Mouse (Mus musculus) NIH3T3 (cell line): Measurements from ENCODE around the gene Maneal.

Experiments used
- DNase-seq: peaks from one replicate; pipeline ENCODE4 v3.0.0-alpha.2; 2012; ENCODE audit warnings: low read depth

The Maneal gene

GRCm38 (mm10) chr4:124861283-124862188 lies at the start of gene Maneal:
Gene Maneal, minus strand, starts transcription at chr4:124862171.
- DNase-seq, result no peak

- no peak for DNase-seq
Measured at GRCm38 (mm10) chr4:124905971-124906822, 44.2 kb upstream of the Maneal start.

GRCm38 (mm10) chr4:124905417-124905816 lies 43.4 kb upstream of the Maneal start:
- peak; percentile 70 for DNase-seq

- no peak for DNase-seq
Measured at GRCm38 (mm10) chr4:124899906-124900305, 37.9 kb upstream of the Maneal start.

- no peak for DNase-seq
Measured at GRCm38 (mm10) chr4:124898428-124898827, 36.5 kb upstream of the Maneal start.

- DNase-seq, result no peak
Measured at GRCm38 (mm10) chr4:124894508-124895428, 32.8 kb upstream of the Maneal start.

- no peak for DNase-seq
Measured at GRCm38 (mm10) chr4:124893769-124894168, 31.8 kb upstream of the Maneal start.

GRCm38 (mm10) chr4:124890831-124891230 lies 28.9 kb upstream of the Maneal start:
- peak; percentile 69 for DNase-seq

- DNase-seq, result peak; percentile 87
Measured at GRCm38 (mm10) chr4:124889935-124890334, 28.0 kb upstream of the Maneal start.

GRCm38 (mm10) chr4:124888702-124889101 lies 26.7 kb upstream of the Maneal start:
- DNase-seq, result peak; percentile 22

GRCm38 (mm10) chr4:124882151-124882729 lies 20.3 kb upstream of the Maneal start:
- no peak for DNase-seq

GRCm38 (mm10) chr4:124881341-124881908 lies 19.5 kb upstream of the Maneal start:
- DNase-seq, result no peak

- no peak for DNase-seq
Measured at GRCm38 (mm10) chr4:124880599-124880998, 18.6 kb upstream of the Maneal start, which contains the start of gene Epha10. Gene Epha10, plus strand, starts transcription at chr4:124880899.

GRCm38 (mm10) chr4:124872719-124873118 lies 10.7 kb upstream of the Maneal start:
- peak; percentile 40 for DNase-seq

GRCm38 (mm10) chr4:124860446-124860845 lies 1.5 kb downstream of the Maneal start:
- DNase-seq, result peak; percentile 86

- DNase-seq, result peak; percentile 28
Measured at GRCm38 (mm10) chr4:124858370-124858769, 3.6 kb downstream of the Maneal start.

- no peak for DNase-seq
Measured at GRCm38 (mm10) chr4:124856294-124856693, 5.7 kb downstream of the Maneal start.

- DNase-seq, result peak; percentile 87
Measured at GRCm38 (mm10) chr4:124850933-124851658, 10.9 kb downstream of the Maneal start, which contains the start of gene 1110065P20Rik. Gene 1110065P20Rik, minus strand, starts transcription at chr4:124851196.

GRCm38 (mm10) chr4:124850261-124850913 lies 11.6 kb downstream of the Maneal start, which contains the start of gene Yrdc:
Gene Yrdc, plus strand, starts transcription at chr4:124850679.
- peak; percentile 98 for DNase-seq
